ENCODE assay signal across 10 mouse cellular contexts in genomic region chr10:81184765-81185164, GRCm38 (mm10). TPM values are rescaled to one million over a fixed set of nuclear protein-coding genes. Genes with fewer than 3 reads are reported as not detected.
DNase-seq lines count a peak whose midpoint lies in the region; ATAC-seq and TF ChIP-seq lines count a peak whose summit lies in the region.
"Had no signal": no experiment of that assay in that cellular context is flagged by ENCODE, and none has a peak within 500 bp of the region (broad histone marks: within the 10 kb centered on the region; RNA-seq: fewer than 3 reads in every experiment).

No protein-coding gene starts in this region.

- no peaks in the 10 kb centered on the region for H3K27me3 ChIP-seq in heart, embryonic 14.5 days (ENCODE audit: control insufficient read depth, insufficient read depth, low read length)
- no peaks in the 10 kb centered on the region for H3K27me3 ChIP-seq in C2C12 (ENCODE audit: control insufficient read depth, insufficient read depth, insufficient read length)
- H3K27me3 ChIP-seq in lung, embryonic 14.5 days (ENCODE audit: insufficient read depth, low read length): no peaks in the 10 kb centered on the region

- ATAC-seq in heart, embryonic 14.5 days (ENCODE audit: insufficient number of reproducible peaks, insufficient read depth, low FRiP score, low read depth): no peak
- ATAC-seq in lung, embryonic 14.5 days (ENCODE audit: insufficient read depth): peak; percentile 2; the same call in 1 of the 2 replicates

- DNase-seq in heart, adult 9 months (ENCODE audit: low spot score in 2 of 2): no peak
- peak; percentile 84 for DNase-seq in lung, embryonic 14.5 days
- no peak for DNase-seq in urinary bladder, postnatal 10 days (ENCODE audit: low spot score)
- no peak for DNase-seq in frontal cortex, postnatal 10 days (ENCODE audit: low spot score in 2 of 2)
- no peak for DNase-seq in left cerebral cortex, adult 9 months (ENCODE audit: low spot score in 2 of 2)

- WGBS in heart, embryonic 14.5 days: 9% methylated on average over 4 of the region's 4 CpGs
- WGBS in lung, embryonic 14.5 days: 6% methylated on average over 4 of the region's 4 CpGs

- peak overlapping the region; percentile 86 for H3K9ac ChIP-seq in heart, embryonic 14.5 days (ENCODE audit: low read length)
- no peak overlapping the region for H3K9ac ChIP-seq in lung, embryonic 14.5 days

- no peak overlapping the region for H3K4me3 ChIP-seq in heart, embryonic 14.5 days (ENCODE audit: control insufficient read depth in 1 of 2, insufficient read depth in 1 of 2, low read depth in 1 of 2, low read length in 2 of 2)
- H3K4me3 ChIP-seq in C2C12 (ENCODE audit: insufficient read depth, poor library complexity, severe bottlenecking): no peak overlapping the region
- H3K4me3 ChIP-seq in brown adipose tissue, adult 24 weeks (ENCODE audit: insufficient read depth, low read depth, low read length): no peak overlapping the region
- H3K4me3 ChIP-seq in lung, embryonic 14.5 days (ENCODE audit: low read depth, low read length): no peak overlapping the region; the same call in 1 of the 2 replicates

- H3ac ChIP-seq in C2C12 (ENCODE audit: control insufficient read depth, insufficient read length, low read depth): peak overlapping the region; percentile 28

- H3K27ac ChIP-seq in heart, embryonic 14.5 days (replicated peaks in 1 of 2; ENCODE audit: control insufficient read depth in 1 of 2, insufficient read depth in 1 of 2, low read depth in 2 of 2, low read length in 2 of 2): peak overlapping the region; percentile 83 to 92
- H3K27ac ChIP-seq in brown adipose tissue, adult 24 weeks (replicated peaks; ENCODE audit: low read depth, low read length): peak overlapping the region; percentile 26; the same call in 1 of the 2 replicates
- peak overlapping the region; percentile 72 for H3K27ac ChIP-seq in lung, embryonic 14.5 days (ENCODE audit: low read depth)

- H3K79me3 ChIP-seq in C2C12 (ENCODE audit: low read depth): peaks cover 16% of the 10 kb centered on the region

- peaks cover 49% of the 10 kb centered on the region for H3K79me2 ChIP-seq in C2C12 (ENCODE audit: control insufficient read depth, insufficient read depth)

- H3K9me3 ChIP-seq in heart, embryonic 14.5 days (ENCODE audit: control insufficient read depth, low read length): no peaks in the 10 kb centered on the region
- no peaks in the 10 kb centered on the region for H3K9me3 ChIP-seq in lung, embryonic 14.5 days (ENCODE audit: low read depth, low read length)
- H3K9me3 ChIP-seq: G1E had no signal

- no peak for TF ChIP-seq CTCF in C2C12 (IDR thresholded peaks at IDR 0.05; ENCODE audit: control insufficient read depth, insufficient read depth, insufficient read length)
- no peak for TF ChIP-seq CTCF in lung, embryonic 14.5 days (IDR thresholded peaks at IDR 0.05; ENCODE audit: low read depth)

- peaks cover 73% of the 10 kb centered on the region for H3K36me3 ChIP-seq in heart, embryonic 14.5 days (ENCODE audit: control insufficient read depth, insufficient read depth, low read length)
- peaks cover 54% of the 10 kb centered on the region for H3K36me3 ChIP-seq in C2C12 (ENCODE audit: control insufficient read depth, insufficient read depth)
- H3K36me3 ChIP-seq in lung, embryonic 14.5 days (ENCODE audit: insufficient read depth): peaks cover 73% of the 10 kb centered on the region

- H3K4me1 ChIP-seq in heart, embryonic 14.5 days (ENCODE audit: control insufficient read depth in 2 of 2, insufficient read depth in 2 of 2, low read length in 2 of 2): peaks cover 18 to 30% of the 10 kb centered on the region in 2 experiments
- H3K4me1 ChIP-seq in brown adipose tissue, adult 24 weeks (ENCODE audit: control insufficient read depth, insufficient read depth, insufficient read length, low read length): no peaks in the 10 kb centered on the region
- H3K4me1 ChIP-seq in lung, embryonic 14.5 days (ENCODE audit: insufficient read depth): 0 out of 2 replicates have a peak, but pooled peaks cover 5% of the 10 kb centered on the region

- H3K4me2 ChIP-seq in heart, embryonic 14.5 days (ENCODE audit: low read length): peak overlapping the region; percentile 78
- peak overlapping the region; percentile 63; the same call in 1 of the 2 replicates for H3K4me2 ChIP-seq in lung, embryonic 14.5 days
- H3K4me2 ChIP-seq: midbrain, embryonic 11.5 days had no signal

TF ChIP-seq in C2C12, 6 proteins besides CTCF, POLR2A, EP300 and RAD21:
- TF ChIP-seq MAX (IDR thresholded peaks at IDR 0.05) (no peak), MYOD1 (IDR thresholded peaks at IDR 0.05; ENCODE audit: control insufficient read depth, insufficient read length, low read depth) (no peak), USF1 (IDR thresholded peaks at IDR 0.05; ENCODE audit: low read depth) (no peak), CEBPB (IDR thresholded peaks at IDR 0.05; ENCODE audit: low read depth) (no peak), MYOG (IDR thresholded peaks at IDR 0.05; ENCODE audit: control insufficient read depth, extremely low read depth, insufficient read length) (no peak), FOSL1 (IDR thresholded peaks at IDR 0.05; ENCODE audit: insufficient read depth, low read length, poor library complexity, severe bottlenecking) (no peak)

RNA-seq across cellular contexts. Expression of gene 4930442H23Rik, which starts 1.1 kb away (rescaled TPM):
- not detected in 2 replicates for polyA plus RNA-seq in heart, embryonic 14.5 days (2014; fragmentation: Nextera tagmentation; extraction: Ambion mirVana)
- polyA plus RNA-seq in C2C12 (2012; fragmentation: generic; extraction: Trizol): 0.07 TPM
- polyA plus RNA-seq in brown adipose tissue, adult 24 weeks (2012; ENCODE audit: insufficient read depth, insufficient read length, missing spikeins): not detected in 2 replicates
- polyA plus RNA-seq in lung, embryonic 14.5 days (2014; fragmentation: Nextera tagmentation; extraction: Ambion mirVana): not detected in 2 replicates
- polyA plus RNA-seq: G1E; midbrain, embryonic 11.5 days had no signal

RNA-seq across cellular contexts. Expression of gene Dapk3, which starts 2.0 kb away (rescaled TPM):
- polyA plus RNA-seq in heart, embryonic 14.5 days (2014; fragmentation: Nextera tagmentation; extraction: Ambion mirVana): 41.5 and 51.0 TPM in 2 replicates
- 72.8 TPM for polyA plus RNA-seq in C2C12 (2012; fragmentation: generic; extraction: Trizol)
- polyA plus RNA-seq in brown adipose tissue, adult 24 weeks (2012; ENCODE audit: insufficient read depth, insufficient read length, missing spikeins): 15.7 and 31.7 TPM in 2 replicates
- polyA plus RNA-seq in lung, embryonic 14.5 days (2014; fragmentation: Nextera tagmentation; extraction: Ambion mirVana): 52.6 and 55.8 TPM in 2 replicates

RNA-seq across cellular contexts. Expression of gene Eef2, which starts 8.3 kb away (rescaled TPM):
- 331 and 337 TPM in 2 replicates for polyA plus RNA-seq in heart, embryonic 14.5 days (2014; fragmentation: Nextera tagmentation; extraction: Ambion mirVana)
- 2,537 TPM for polyA plus RNA-seq in C2C12 (2012; fragmentation: generic; extraction: Trizol)
- 538 and 581 TPM in 2 replicates for polyA plus RNA-seq in brown adipose tissue, adult 24 weeks (2012; ENCODE audit: insufficient read depth, insufficient read length, missing spikeins)
- 481 and 493 TPM in 2 replicates for polyA plus RNA-seq in lung, embryonic 14.5 days (2014; fragmentation: Nextera tagmentation; extraction: Ambion mirVana)

RNA-seq across cellular contexts. Expression of gene Pias4, which starts 17.0 kb away (rescaled TPM):
- 33.5 and 34.0 TPM in 2 replicates for polyA plus RNA-seq in heart, embryonic 14.5 days (2014; fragmentation: Nextera tagmentation; extraction: Ambion mirVana)
- 31.6 TPM for polyA plus RNA-seq in C2C12 (2012; fragmentation: generic; extraction: Trizol)
- polyA plus RNA-seq in brown adipose tissue, adult 24 weeks (2012; ENCODE audit: insufficient read depth, insufficient read length, missing spikeins): 10.3 and 13.4 TPM in 2 replicates
- polyA plus RNA-seq in lung, embryonic 14.5 days (2014; fragmentation: Nextera tagmentation; extraction: Ambion mirVana): 38.7 and 47.9 TPM in 2 replicates

RNA-seq across cellular contexts. Expression of gene Nmrk2, which starts 17.1 kb away (rescaled TPM):
- polyA plus RNA-seq in heart, embryonic 14.5 days (2014; fragmentation: Nextera tagmentation; extraction: Ambion mirVana): 7.4 and 8.3 TPM in 2 replicates
- polyA plus RNA-seq in C2C12 (2012; fragmentation: generic; extraction: Trizol): 0.18 TPM
- polyA plus RNA-seq in brown adipose tissue, adult 24 weeks (2012; ENCODE audit: insufficient read depth, insufficient read length, missing spikeins): 1.4 TPM in 1 of 2 replicates, not detected in the other
- polyA plus RNA-seq in lung, embryonic 14.5 days (2014; fragmentation: Nextera tagmentation; extraction: Ambion mirVana): 0.23 TPM in 1 of 2 replicates, not detected in the other
- polyA plus RNA-seq: G1E; midbrain, embryonic 11.5 days had no signal

Comparison
In these comparisons a context has a peak if more than half of its experiments do, and no peak if none do; other contexts are left out.
1. H3K27ac ChIP-seq: peak in every context shown above with its lines; median percentile 88 in heart, embryonic 14.5 days; 72 in lung, embryonic 14.5 days; 26 in brown adipose tissue, adult 24 weeks.